Mouse (Mus musculus) erythroblast, embryonic 14.5 days (primary cell): ENCODE data around the gene Tlcd2.

Experiments
- GATA1 ChIP-seq: IDR thresholded peaks from 2 replicates; pipeline ENCODE4 v1.6.1; 2012; ENCODE audit warnings: low read length, inconsistent platforms, mixed read lengths
- TAL1 ChIP-seq: IDR thresholded peaks from 3 replicates; pipeline ENCODE4 v1.6.1; 2012; ENCODE audit warnings: low read length, inconsistent platforms, mixed read lengths

DNA sequence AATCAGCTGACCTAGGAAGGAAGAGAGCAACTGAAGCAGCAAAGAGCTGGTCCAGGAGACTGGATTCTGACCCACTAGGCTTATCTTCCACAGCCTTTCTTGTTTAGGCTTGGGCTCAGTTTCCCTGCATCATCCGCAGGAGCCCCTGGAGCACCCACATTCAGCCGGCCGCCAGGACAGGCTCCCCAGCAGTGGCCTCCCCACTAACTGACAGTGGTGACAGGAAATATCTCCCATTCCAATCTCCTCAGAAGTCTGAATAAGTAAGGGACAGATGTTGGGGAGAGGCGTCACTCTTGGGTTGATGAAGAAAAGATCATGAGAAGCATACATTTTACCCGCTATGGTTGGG lies 1.8 kb upstream of the Tlcd2 start:
- TF ChIP-seq GATA1 (no peak), TAL1 (no peak)
